Mouse (Mus musculus) adrenal gland, postnatal 25 days (tissue): Measurements from ENCODE around the gene Phldb3. TPM values are rescaled to one million over a fixed set of nuclear protein-coding genes. Genes with fewer than 3 reads are reported as not detected.

Source experiments
- DNase-seq: peaks from one replicate; pipeline ENCODE4 v3.0.0; 2021; ENCODE audit warnings: mixed read lengths
- long read RNA-seq: library from polyadenylated mRNA; stranded (forward); transcript quantifications from one replicate; pipeline ENCODE4 v2.0.0, GENCODE M21; 2021
- total RNA-seq: library from RNA; stranded (reverse); gene quantifications from 2 replicates; pipeline ENCODE4 v1.2.3, GENCODE M21; 2021

Phldb3 gene
- 7.1 and 7.4 TPM in 2 replicates for total RNA-seq
- long read RNA-seq, partial matches to known transcripts: 1 of 2 reads
- long read RNA-seq, other reads (novel, unspliced or antisense): 0 of 2 reads

- no peak for DNase-seq
These were observed at the start of gene Phldb3 for GRCm38 (mm10) chr7:24610144-24610878. Phldb3 (plus strand) TSS chr7:24610763.

- DNase-seq: no peak
These were observed 49.1 kb upstream of the Phldb3 start for GRCm38 (mm10) chr7:24561450-24561849.

GRCm38 (mm10) chr7:24563191-24563836, 47.2 kb upstream of the Phldb3 start:
- no peak for DNase-seq

- no peak for DNase-seq
These were observed 46.7 kb upstream of the Phldb3 start for GRCm38 (mm10) chr7:24563837-24564206.

GRCm38 (mm10) chr7:24564607-24565265, 45.8 kb upstream of the Phldb3 start:
- peak; percentile 71 for DNase-seq

GRCm38 (mm10) chr7:24565627-24566026, 44.9 kb upstream of the Phldb3 start:
- no peak for DNase-seq

GRCm38 (mm10) chr7:24566206-24566605, 44.4 kb upstream of the Phldb3 start:
- DNase-seq: no peak

GRCm38 (mm10) chr7:24568512-24568911, 42.1 kb upstream of the Phldb3 start:
- no peak for DNase-seq

GRCm38 (mm10) chr7:24571071-24571470, 39.5 kb upstream of the Phldb3 start:
- no peak for DNase-seq

GRCm38 (mm10) chr7:24572455-24572854, 38.1 kb upstream of the Phldb3 start:
- no peak for DNase-seq

- no peak for DNase-seq
These were observed 36.3 kb upstream of the Phldb3 start for GRCm38 (mm10) chr7:24574224-24574796.

- DNase-seq: no peak
These were observed 32.8 kb upstream of the Phldb3 start for GRCm38 (mm10) chr7:24577811-24578210.

GRCm38 (mm10) chr7:24584876-24585275, 25.7 kb upstream of the Phldb3 start:
- DNase-seq: no peak

- no peak for DNase-seq
These were observed 24.6 kb upstream of the Phldb3 start for GRCm38 (mm10) chr7:24585995-24586394.

GRCm38 (mm10) chr7:24586828-24587227, 23.7 kb upstream of the Phldb3 start:
- DNase-seq: no peak

- no peak for DNase-seq
These were observed 23.0 kb upstream of the Phldb3 start, which contains the start of the genes Ethe1 and Zfp575 for GRCm38 (mm10) chr7:24587330-24588105. Ethe1 (plus strand) TSS chr7:24587543. Zfp575 (minus strand) TSS chr7:24587641.

- DNase-seq: peak; percentile 58
These were observed 22.2 kb upstream of the Phldb3 start for GRCm38 (mm10) chr7:24588336-24588735.

GRCm38 (mm10) chr7:24591735-24592134, 18.8 kb upstream of the Phldb3 start:
- DNase-seq: no peak

GRCm38 (mm10) chr7:24592163-24592562, 18.4 kb upstream of the Phldb3 start:
- DNase-seq: no peak

- no peak for DNase-seq
These were observed 17.8 kb upstream of the Phldb3 start for GRCm38 (mm10) chr7:24592781-24593180.

- peak; percentile 83 for DNase-seq
These were observed 16.8 kb upstream of the Phldb3 start for GRCm38 (mm10) chr7:24593621-24594308.
